Mouse (Mus musculus) stomach, embryonic 14.5 days (tissue): ENCODE measurements at regions not wholly inside any gene's neighbourhood (a gene's known extent, or its start where the extent isn't known, plus 50 kb on each side); places are given as distances from the start of the nearest gene placed in this dataset.

Experiments used
- ATAC-seq: fragments of 200-750 bp; cut with Nextera tagmentation; 2 replicates; pipeline ENCODE4 v1.8.0; 2017; ENCODE audit warnings: low read depth, moderate TSS enrichment; ENCODE audit not compliant: insufficient number of reproducible peaks, insufficient read depth, low FRiP score
- H3K27ac ChIP-seq: fragments of 300-500 bp; sonication (generic); 2 replicates; pipeline ENCODE4 v1.5.1; 2014; ENCODE audit warnings: mild to moderate bottlenecking, low read length, moderate library complexity, mixed read lengths
- H3K27me3 ChIP-seq: fragments of 300-500 bp; sonication (generic); 2 replicates; pipeline ENCODE4 v1.6.1; 2014; ENCODE audit warnings: low read length, control low read depth, mixed read lengths; ENCODE audit not compliant: control insufficient read depth, insufficient read depth
- H3K36me3 ChIP-seq: fragments of 300-500 bp; sonication (generic); 2 replicates; pipeline ENCODE4 v1.6.1; 2014; ENCODE audit warnings: mild to moderate bottlenecking, control low read depth, low read length, moderate library complexity, mixed read lengths; ENCODE audit not compliant: control insufficient read depth, insufficient read depth
- H3K4me1 ChIP-seq: fragments of 300-500 bp; sonication (generic); 2 replicates; pipeline ENCODE4 v1.6.1; 2014; ENCODE audit warnings: low read length, control low read depth, mixed read lengths; ENCODE audit not compliant: control insufficient read depth, insufficient read depth
- H3K4me2 ChIP-seq: fragments of 300-500 bp; sonication (generic); replicated peaks from 2 replicates; pipeline ENCODE4 v1.6.1; 2014; ENCODE audit warnings: low read depth, low read length, control low read depth
- H3K4me3 ChIP-seq: fragments of 300-500 bp; sonication (generic); 2 replicates; pipeline ENCODE4 v1.5.1; 2014; ENCODE audit warnings: low read depth, low read length, control low read depth
- H3K9ac ChIP-seq: fragments of 300-500 bp; sonication (generic); replicated peaks from 2 replicates; pipeline ENCODE4 v1.6.1; 2014; ENCODE audit warnings: low read depth, mild to moderate bottlenecking, control low read depth, low read length, moderate library complexity, mixed read lengths
- H3K9me3 ChIP-seq: fragments of 300-500 bp; sonication (generic); 2 replicates; pipeline ENCODE4 v1.6.1; 2016; ENCODE audit warnings: low read depth, low read length, control low read depth; ENCODE audit not compliant: control insufficient read depth
- WGBS: fragments of 180-500 bp; shearing (Covaris S2); extraction: QIAGEN DNeasy Blood & Tissue Kit; methylation state at CpG from one replicate; pipeline ENCODE4 v1.1.7; 2014; 5-methylcytosine and 5-hydroxymethylcytosine counted together

- H3K4me1 ChIP-seq: no peaks in the 10 kb centered on the region
- no peaks in the 10 kb centered on the region for H3K27me3 ChIP-seq
- H3K9me3 ChIP-seq: no peaks in the 10 kb centered on the region
- WGBS: 53% methylated on average over 3 of the region's 3 CpGs
- no peak for ATAC-seq
- no peak overlapping the region for H3K4me3 ChIP-seq
- no peak overlapping the region for H3K4me2 ChIP-seq
- H3K36me3 ChIP-seq: no peaks in the 10 kb centered on the region
- H3K9ac ChIP-seq: no peak overlapping the region
- H3K27ac ChIP-seq: no peak overlapping the region
Observed at GRCm38 (mm10) chr2:114966111-114966510, 311.3 kb upstream of the Dph6 start.

GRCm38 (mm10) chr2:114968651-114969050 is 313.9 kb upstream of the Dph6 start:
- no peak overlapping the region for H3K4me3 ChIP-seq
- H3K36me3 ChIP-seq: no peaks in the 10 kb centered on the region
- WGBS: 73% methylated on average over 1 of the region's 1 CpGs
- no peaks in the 10 kb centered on the region for H3K4me1 ChIP-seq
- no peak overlapping the region for H3K27ac ChIP-seq
- H3K9me3 ChIP-seq: no peaks in the 10 kb centered on the region
- H3K27me3 ChIP-seq: no peaks in the 10 kb centered on the region
- no peak for ATAC-seq
- H3K4me2 ChIP-seq: no peak overlapping the region
- H3K9ac ChIP-seq: no peak overlapping the region

DNA sequence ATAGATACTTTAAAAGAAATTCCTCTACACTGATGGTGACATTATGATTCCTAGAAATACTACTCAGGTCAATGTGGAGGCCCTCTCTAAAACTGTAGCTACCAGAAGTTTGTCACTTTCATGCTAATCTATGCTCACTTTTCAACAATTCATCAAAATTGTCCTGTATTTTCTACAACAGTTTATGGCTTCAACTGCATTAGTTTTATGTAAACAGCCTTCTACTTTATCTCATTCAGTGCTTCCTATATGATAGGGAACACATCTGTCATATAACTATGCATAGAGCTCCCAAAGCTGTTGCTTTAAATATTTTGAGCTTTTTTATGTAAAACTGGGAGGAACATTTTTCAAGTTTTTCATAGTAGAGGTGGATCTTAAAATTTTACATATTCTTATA is 338.7 kb upstream of the Dph6 start:
- ATAC-seq: no peak
- Histone ChIP-seq H3K9me3 (no peaks in the 10 kb centered on the region), H3K27me3 (no peaks in the 10 kb centered on the region), H3K9ac (no peak overlapping the region), H3K4me1 (no peaks in the 10 kb centered on the region), H3K36me3 (no peaks in the 10 kb centered on the region), H3K4me3 (no peak overlapping the region), H3K4me2 (no peak overlapping the region), H3K27ac (no peak overlapping the region)

GRCm38 (mm10) chr2:114993882-114994281 is 339.1 kb upstream of the Dph6 start:
- Histone ChIP-seq H3K4me1 (no peaks in the 10 kb centered on the region), H3K36me3 (no peaks in the 10 kb centered on the region), H3K4me2 (no peak overlapping the region), H3K9ac (no peak overlapping the region), H3K27me3 (no peaks in the 10 kb centered on the region), H3K9me3 (no peaks in the 10 kb centered on the region), H3K27ac (no peak overlapping the region), H3K4me3 (no peak overlapping the region)
- 65% methylated on average over 2 of the region's 2 CpGs for WGBS
- no peak for ATAC-seq

GRCm38 (mm10) chr2:114994691-114995347 is 340.1 kb upstream of the Dph6 start:
- 62% methylated on average over 2 of the region's 2 CpGs for WGBS
- Histone ChIP-seq H3K36me3 (no peaks in the 10 kb centered on the region), H3K4me2 (no peak overlapping the region), H3K9ac (no peak overlapping the region), H3K27me3 (no peaks in the 10 kb centered on the region), H3K4me1 (no peaks in the 10 kb centered on the region), H3K27ac (no peak overlapping the region), H3K9me3 (no peaks in the 10 kb centered on the region), H3K4me3 (no peak overlapping the region)
- ATAC-seq: no peak

DNA sequence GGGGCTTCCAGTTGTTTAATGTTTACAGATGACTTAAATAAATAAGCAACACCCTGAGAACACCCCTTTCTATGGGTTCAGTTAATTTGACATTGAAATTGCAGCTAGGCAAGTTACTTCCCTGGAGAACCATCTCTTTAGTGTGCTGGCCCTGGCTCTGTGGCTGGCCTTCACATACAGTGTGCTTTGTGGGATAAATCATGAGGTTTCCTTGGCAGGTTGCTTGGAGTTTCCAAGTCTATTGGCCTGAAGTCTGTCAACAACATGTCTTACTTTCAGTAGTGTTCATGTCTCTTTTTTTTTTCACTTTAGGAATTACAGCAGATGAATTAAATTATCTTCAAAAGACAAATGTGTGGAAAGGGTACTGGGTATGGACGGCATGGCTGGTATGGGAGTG is 359.2 kb upstream of the Dph6 start:
- no peaks in the 10 kb centered on the region for H3K36me3 ChIP-seq
- no peaks in the 10 kb centered on the region for H3K27me3 ChIP-seq
- no peak overlapping the region for H3K27ac ChIP-seq
- WGBS: 82% methylated on average over 1 of the region's 1 CpGs
- no peak overlapping the region for H3K4me2 ChIP-seq
- H3K4me1 ChIP-seq: no peaks in the 10 kb centered on the region
- H3K4me3 ChIP-seq: no peak overlapping the region
- no peaks in the 10 kb centered on the region for H3K9me3 ChIP-seq
- no peak for ATAC-seq
- H3K9ac ChIP-seq: no peak overlapping the region

DNA sequence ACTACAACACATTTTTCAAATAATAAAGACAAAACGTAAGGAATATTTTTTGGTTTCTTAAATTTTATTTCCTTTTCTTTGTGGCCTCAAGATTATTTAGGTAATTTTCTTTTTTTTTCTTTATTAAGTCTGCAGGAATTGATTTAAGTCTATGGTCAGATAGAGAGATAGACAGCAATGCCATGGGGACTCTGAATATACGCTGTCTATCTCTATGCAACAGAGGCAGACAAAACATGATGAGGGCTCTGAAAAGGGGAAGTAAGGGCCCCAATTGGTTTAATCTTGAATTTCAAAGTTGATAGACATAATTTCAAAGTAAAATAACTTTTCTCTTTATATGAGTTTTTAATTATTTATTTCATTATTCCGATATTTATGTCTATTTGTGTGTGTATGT is 372.0 kb upstream of the Dph6 start:
- H3K4me3 ChIP-seq: no peak overlapping the region
- 92% methylated on average over 3 of the region's 3 CpGs for WGBS

GRCm38 (mm10) chr2:115031134-115031533 is 376.4 kb upstream of the Dph6 start:
- ATAC-seq: no peak

More for the DNA sequence above, 372.0 kb upstream of the Dph6 start:
- Histone ChIP-seq H3K27me3 (no peaks in the 10 kb centered on the region), H3K9ac (no peak overlapping the region), H3K27ac (no peak overlapping the region), H3K9me3 (no peaks in the 10 kb centered on the region), H3K4me1 (no peaks in the 10 kb centered on the region), H3K4me2 (no peak overlapping the region), H3K36me3 (no peaks in the 10 kb centered on the region)
- ATAC-seq: no peak

GRCm38 (mm10) chr2:115036205-115036604 is 381.4 kb upstream of the Dph6 start:
- 79% methylated on average over 3 of the region's 3 CpGs for WGBS
- no peak for ATAC-seq
- no peak overlapping the region for H3K9ac ChIP-seq
- H3K4me1 ChIP-seq: no peaks in the 10 kb centered on the region
- H3K27ac ChIP-seq: no peak overlapping the region
- H3K9me3 ChIP-seq: no peaks in the 10 kb centered on the region
- no peaks in the 10 kb centered on the region for H3K27me3 ChIP-seq
- H3K4me3 ChIP-seq: no peak overlapping the region
- H3K36me3 ChIP-seq: no peaks in the 10 kb centered on the region
- H3K4me2 ChIP-seq: no peak overlapping the region

More at GRCm38 (mm10) chr2:115031134-115031533, 376.4 kb upstream of the Dph6 start:
- Histone ChIP-seq H3K4me2 (no peak overlapping the region), H3K4me1 (no peaks in the 10 kb centered on the region), H3K27ac (no peak overlapping the region), H3K9ac (no peak overlapping the region), H3K36me3 (no peaks in the 10 kb centered on the region), H3K4me3 (no peak overlapping the region), H3K9me3 (no peaks in the 10 kb centered on the region), H3K27me3 (no peaks in the 10 kb centered on the region)
- WGBS: 66% methylated on average over 2 of the region's 2 CpGs
